Mouse (Mus musculus): ENCODE results near the gene Gm49403. TPM values are rescaled to one million over a fixed set of nuclear protein-coding genes. Genes with fewer than 3 reads are reported as not detected.
"Not testable (repeated sequence)": the region's sequence is repeated elsewhere in the genome, so short reads cannot be mapped to it uniquely, and the experiment has no call there.

The Gm49403 gene
- polyA plus RNA-seq, 1 experiment = not detected

GRCm38 (mm10) chr19:8887585-8888463 is 4.1 kb downstream of the Gm49403 start:
- Histone ChIP-seq H3K4me1 (replicated peaks; ENCODE audit: control insufficient read depth, insufficient read depth, low read length) (peaks cover 8% of the 10 kb centered on the region), H3K4me3 (ENCODE audit: control insufficient read depth, insufficient read depth, low read length) (peak overlapping the region; percentile 81), H3K27ac (ENCODE audit: control insufficient read depth, insufficient read depth, low read length) (no peak overlapping the region), H3K36me3 (ENCODE audit: control insufficient read depth, insufficient read depth, low read length) (peaks cover 6% of the 10 kb centered on the region), H3K27me3 (ENCODE audit: control insufficient read depth, insufficient read depth, low read length) (no peaks in the 10 kb centered on the region)
- TF ChIP-seq CTCF (IDR thresholded peaks at IDR 0.05; ENCODE audit: borderline replicate concordance, control insufficient read depth, extremely low read depth, insufficient read depth, low read length, poor library complexity) (no peak), POLR2A (IDR thresholded peaks at IDR 0.05; ENCODE audit: control insufficient read depth, extremely low read depth, insufficient read depth, low read length, poor library complexity) (no peak)
- 29% methylated on average over 19 of the region's 19 CpGs for WGBS
- no peak for DNase-seq

GRCm38 (mm10) chr19:8888511-8889385 is 5.0 kb downstream of the Gm49403 start, which contains the start of the genes 1810009A15Rik and Gm49416:
1810009A15Rik (plus strand) TSS chr19:8888853.
Gm49416 (plus strand) TSS chr19:8888926.
- TF ChIP-seq CTCF (IDR thresholded peaks at IDR 0.05; ENCODE audit: borderline replicate concordance, control insufficient read depth, extremely low read depth, insufficient read depth, low read length, poor library complexity) (no peak), POLR2A (IDR thresholded peaks at IDR 0.05; ENCODE audit: control insufficient read depth, extremely low read depth, insufficient read depth, low read length, poor library complexity) (peak; percentile 88)
- Histone ChIP-seq H3K36me3 (ENCODE audit: control insufficient read depth, insufficient read depth, low read length) (peaks cover 6% of the 10 kb centered on the region), H3K27ac (ENCODE audit: control insufficient read depth, insufficient read depth, low read length) (peak within 1 kb of the TSS; percentile 90), H3K4me1 (replicated peaks; ENCODE audit: control insufficient read depth, insufficient read depth, low read length) (peaks cover 10% of the 10 kb centered on the region), H3K27me3 (ENCODE audit: control insufficient read depth, insufficient read depth, low read length) (no peaks in the 10 kb centered on the region), H3K4me3 (ENCODE audit: control insufficient read depth, insufficient read depth, low read length) (peak within 1 kb of the TSS; percentile 81)
- peak; percentile 94 for DNase-seq
- WGBS = under 1% methylated on average over 58 of the region's 58 CpGs

- Histone ChIP-seq H3K27ac (ENCODE audit: control insufficient read depth, insufficient read depth, low read length) (peak within 1 kb of the TSS; percentile 72), H3K4me1 (replicated peaks; ENCODE audit: control insufficient read depth, insufficient read depth, low read length) (peaks cover 16% of the 10 kb centered on the region), H3K36me3 (ENCODE audit: control insufficient read depth, insufficient read depth, low read length) (peaks cover 9% of the 10 kb centered on the region), H3K27me3 (ENCODE audit: control insufficient read depth, insufficient read depth, low read length) (no peaks in the 10 kb centered on the region), H3K4me3 (ENCODE audit: control insufficient read depth, insufficient read depth, low read length) (peak within 1 kb of the TSS; percentile 98)
- DNase-seq = peak; percentile 85
- TF ChIP-seq POLR2A (IDR thresholded peaks at IDR 0.05; ENCODE audit: control insufficient read depth, extremely low read depth, insufficient read depth, low read length, poor library complexity) = peak; percentile 82
- TF ChIP-seq CTCF (IDR thresholded peaks at IDR 0.05; ENCODE audit: borderline replicate concordance, control insufficient read depth, extremely low read depth, insufficient read depth, low read length, poor library complexity) = 0 out of 2 replicates have a peak, but pooled peaks have one; percentile 27
- WGBS = 2% methylated on average over 54 of the region's 54 CpGs
These were observed 9.4 kb downstream of the Gm49403 start, which contains the start of gene Ints5 for GRCm38 (mm10) chr19:8892829-8893766. Ints5 (plus strand) TSS chr19:8893005.

- TF ChIP-seq CTCF (IDR thresholded peaks at IDR 0.05; ENCODE audit: borderline replicate concordance, control insufficient read depth, extremely low read depth, insufficient read depth, low read length, poor library complexity) (no peak), POLR2A (IDR thresholded peaks at IDR 0.05; ENCODE audit: control insufficient read depth, extremely low read depth, insufficient read depth, low read length, poor library complexity) (no peak)
- H3K36me3 ChIP-seq (ENCODE audit: control insufficient read depth, insufficient read depth, low read length) = peaks cover 6% of the 10 kb centered on the region
- peaks cover 13% of the 10 kb centered on the region for H3K4me1 ChIP-seq (replicated peaks; ENCODE audit: control insufficient read depth, insufficient read depth, low read length)
- DNase-seq = no peak
- no peaks in the 10 kb centered on the region for H3K27me3 ChIP-seq (ENCODE audit: control insufficient read depth, insufficient read depth, low read length)
- WGBS = 91% methylated on average over 9 of the region's 9 CpGs
- no peak overlapping the region for H3K4me3 ChIP-seq (ENCODE audit: control insufficient read depth, insufficient read depth, low read length)
- no peak overlapping the region for H3K27ac ChIP-seq (ENCODE audit: control insufficient read depth, insufficient read depth, low read length)
These were observed 11.7 kb downstream of the Gm49403 start for GRCm38 (mm10) chr19:8895397-8895960.

- not testable (repeated sequence) for DNase-seq; H3K27me3 ChIP-seq (ENCODE audit: control insufficient read depth, insufficient read depth, low read length); H3K27ac ChIP-seq (ENCODE audit: control insufficient read depth, insufficient read depth, low read length); H3K4me3 ChIP-seq (ENCODE audit: control insufficient read depth, insufficient read depth, low read length); H3K36me3 ChIP-seq (ENCODE audit: control insufficient read depth, insufficient read depth, low read length)
- 94% methylated on average over 5 of the region's 5 CpGs for WGBS
- H3K4me1 ChIP-seq (replicated peaks; ENCODE audit: control insufficient read depth, insufficient read depth, low read length) = peaks cover 13% of the 10 kb centered on the region
These were observed 12.5 kb downstream of the Gm49403 start for GRCm38 (mm10) chr19:8896231-8896630.

All from thymus, adult 2 months (tissue).